Mouse (Mus musculus) stomach, embryonic 16.5 days (tissue): ENCODE measurements around the gene Olfr654. TPM values are rescaled to one million over a fixed set of nuclear protein-coding genes. Genes with fewer than 3 reads are reported as not detected.

Experiments
- ATAC-seq: fragments of 200-750 bp; cut with Nextera tagmentation; 2 replicates; pipeline ENCODE4 v1.8.0; 2017; ENCODE audit warnings: moderate number of reproducible peaks, moderate TSS enrichment; ENCODE audit not compliant: insufficient read depth, low FRiP score
- H3K27ac ChIP-seq: fragments of 300-500 bp; sonication (generic); 2 replicates; pipeline ENCODE4 v1.5.1; 2014; ENCODE audit warnings: low read length
- H3K27me3 ChIP-seq: fragments of 300-500 bp; sonication (generic); 2 replicates; pipeline ENCODE4 v1.6.1; 2014; ENCODE audit warnings: low read length, control low read depth, mixed read lengths; ENCODE audit not compliant: control insufficient read depth, insufficient read depth
- H3K36me3 ChIP-seq: fragments of 300-500 bp; sonication (generic); 2 replicates; pipeline ENCODE4 v1.6.1; 2014; ENCODE audit warnings: low read length; ENCODE audit not compliant: control insufficient read depth, insufficient read depth
- H3K4me1 ChIP-seq: fragments of 300-500 bp; sonication (generic); 2 replicates; pipeline ENCODE4 v1.6.1; 2014; ENCODE audit warnings: low read length, control low read depth, mixed read lengths; ENCODE audit not compliant: control insufficient read depth, insufficient read depth
- H3K4me2 ChIP-seq: fragments of 300-500 bp; sonication (generic); 2 replicates; pipeline ENCODE4 v1.6.1; 2014; ENCODE audit warnings: low read depth, low read length, mixed read lengths
- H3K4me3 ChIP-seq: fragments of 300-500 bp; sonication (generic); replicated peaks from 2 replicates; pipeline ENCODE4 v1.5.1; 2014; ENCODE audit warnings: mild to moderate bottlenecking, low read length
- H3K9ac ChIP-seq: fragments of 300-500 bp; sonication (generic); 2 replicates; pipeline ENCODE4 v1.6.1; 2014; ENCODE audit warnings: low read length
- H3K9me3 ChIP-seq: fragments of 300-500 bp; sonication (generic); replicated peaks from 2 replicates; pipeline ENCODE4 v1.6.1; 2016; ENCODE audit warnings: low read length, control low read depth; ENCODE audit not compliant: control insufficient read depth
- WGBS: fragments of 180-500 bp; shearing (Covaris S2); extraction: QIAGEN DNeasy Blood & Tissue Kit; methylation state at CpG from one replicate; pipeline ENCODE4 v1.1.7; 2014; 5-methylcytosine and 5-hydroxymethylcytosine counted together
- polyA plus RNA-seq: library from polyadenylated mRNA; unstranded; fragments of >200 nt; fragmentation: Nextera tagmentation; extraction: Ambion mirVana; gene quantifications from 2 replicates; pipeline ENCODE4 v1.2.1, GENCODE M21; 2015

Gene Olfr654
- polyA plus RNA-seq, 1 experiment from 2014 or later, result not detected

- no peaks in the 10 kb centered on the region for H3K27me3 ChIP-seq
- ATAC-seq, result no peak
- H3K27ac ChIP-seq, result no peak overlapping the region
- H3K9ac ChIP-seq, result no peak overlapping the region
- H3K36me3 ChIP-seq, result no peaks in the 10 kb centered on the region
- H3K4me2 ChIP-seq, result no peak overlapping the region
- H3K4me3 ChIP-seq, result no peak overlapping the region
- WGBS, result 4% methylated on average over 3 of the region's 3 CpGs
- H3K4me1 ChIP-seq, result no peaks in the 10 kb centered on the region
- no peaks in the 10 kb centered on the region for H3K9me3 ChIP-seq
Observed at GRCm38 (mm10) chr7:104603173-104603572, 16.3 kb downstream of the Olfr654 start.

DNA sequence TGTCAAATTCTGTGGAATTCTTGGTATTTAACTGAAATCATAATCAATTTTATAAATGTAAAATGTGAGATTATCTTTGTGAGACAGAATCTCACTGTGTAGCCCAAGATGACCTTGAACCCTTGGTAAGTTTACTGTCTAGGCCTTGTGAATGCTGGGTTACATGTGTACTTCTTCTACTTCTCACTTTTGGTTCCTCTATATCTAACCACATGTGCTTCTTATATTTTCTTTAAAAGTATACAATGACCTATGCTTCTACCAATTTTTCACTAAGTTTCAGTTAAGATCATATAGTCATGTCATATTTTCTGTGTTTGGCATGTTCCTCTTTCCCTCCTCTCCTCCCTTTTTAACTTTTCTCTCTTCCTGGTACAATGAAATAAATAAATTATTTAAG is 17.9 kb downstream of the Olfr654 start:
- Histone ChIP-seq H3K4me1 (no peaks in the 10 kb centered on the region), H3K9me3 (no peaks in the 10 kb centered on the region), H3K36me3 (no peaks in the 10 kb centered on the region), H3K4me3 (no peak overlapping the region), H3K27me3 (no peaks in the 10 kb centered on the region), H3K27ac (no peak overlapping the region), H3K9ac (no peak overlapping the region), H3K4me2 (no peak overlapping the region)
- no peak for ATAC-seq

DNA sequence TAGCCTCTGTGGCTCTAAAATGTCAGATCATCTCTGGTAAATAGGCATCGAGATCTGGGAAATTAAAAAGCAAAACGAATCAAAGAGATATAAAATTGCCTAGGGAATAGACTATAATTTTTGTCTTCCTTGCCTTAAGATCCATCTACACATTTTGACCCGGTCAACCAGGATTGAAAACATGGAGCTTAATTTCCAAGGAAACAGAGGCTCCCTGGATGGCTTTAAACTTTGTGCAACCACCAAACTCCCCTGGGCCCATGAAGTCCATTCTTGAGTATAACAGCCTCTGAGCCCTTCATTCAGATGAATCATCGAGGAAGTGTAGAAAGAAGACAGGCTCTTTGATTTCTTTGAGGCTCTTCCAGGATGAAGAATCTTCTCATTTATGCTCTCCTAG is 26.8 kb downstream of the Olfr654 start, which contains the start of gene Olfr656:
Olfr656 (plus strand) TSS at position 301 of the 400 bp plus-strand sequence.
- no peaks in the 10 kb centered on the region for H3K9me3 ChIP-seq
- 76% methylated on average over 4 of the region's 4 CpGs for WGBS
- H3K4me2 ChIP-seq, result no peak within 1 kb of the TSS
- no peak for ATAC-seq
- no peaks in the 10 kb centered on the region for H3K27me3 ChIP-seq
- no peaks in the 10 kb centered on the region for H3K36me3 ChIP-seq
- no peaks in the 10 kb centered on the region for H3K4me1 ChIP-seq
- no peak within 1 kb of the TSS for H3K27ac ChIP-seq
- no peak within 1 kb of the TSS for H3K4me3 ChIP-seq
- H3K9ac ChIP-seq, result no peak within 1 kb of the TSS

DNA sequence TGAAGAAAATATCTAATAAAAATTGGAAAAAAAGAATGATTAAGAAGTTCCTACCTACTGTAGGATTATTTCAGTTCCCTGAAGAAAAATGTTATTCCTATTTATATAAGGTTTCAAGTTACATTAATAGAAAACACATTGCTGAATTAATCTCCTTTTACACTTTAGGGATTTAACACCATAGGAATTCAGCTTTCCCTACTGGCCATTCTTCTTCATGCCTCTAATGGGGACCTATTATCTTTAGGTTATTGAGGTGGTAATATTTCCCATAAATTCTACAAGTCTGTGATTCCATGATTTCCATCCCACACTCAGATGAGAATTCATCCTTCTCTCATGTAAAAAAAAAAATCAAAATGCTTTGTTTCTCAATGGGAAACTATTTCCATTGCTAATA is 37.7 kb downstream of the Olfr654 start, which contains the start of gene Olfr657:
Olfr657 (plus strand) TSS at position 301 of the 400 bp plus-strand sequence.
- Histone ChIP-seq H3K4me3 (no peak within 1 kb of the TSS), H3K4me1 (no peaks in the 10 kb centered on the region), H3K9ac (no peak within 1 kb of the TSS), H3K27ac (no peak within 1 kb of the TSS), H3K9me3 (no peaks in the 10 kb centered on the region), H3K27me3 (no peaks in the 10 kb centered on the region), H3K36me3 (no peaks in the 10 kb centered on the region), H3K4me2 (no peak within 1 kb of the TSS)
- ATAC-seq, result no peak

Other genes starting within 250 kb of the Olfr654 start
- gene Trim12c, start 233.7 kb upstream of the Olfr654 start, polyA plus RNA-seq, result 2.8 TPM in 2 replicates
- 0.22 and 0.31 TPM in 2 replicates for gene Trim30b, start 217.1 kb upstream of the Olfr654 start, polyA plus RNA-seq
- gene Trim30c, start 186.2 kb upstream of the Olfr654 start, polyA plus RNA-seq, result 0.25 and 0.26 TPM in 2 replicates
- 1.8 and 2.4 TPM in 2 replicates for gene Trim30a, start 121.8 kb upstream of the Olfr654 start, polyA plus RNA-seq
- 0.62 and 1.1 TPM in 2 replicates for gene Trim30d, start 79.2 kb upstream of the Olfr654 start, polyA plus RNA-seq
- gene Olfr651, start 36.9 kb upstream of the Olfr654 start, polyA plus RNA-seq, result not detected in 2 replicates
- not detected in 2 replicates for gene Olfr652, start 26.1 kb upstream of the Olfr654 start, polyA plus RNA-seq
- gene Olfr653, start 9.7 kb upstream of the Olfr654 start, polyA plus RNA-seq, result not detected in 2 replicates
- not detected in 2 replicates for gene Olfr655, start 14.8 kb downstream of the Olfr654 start, polyA plus RNA-seq
- gene Olfr656, start 26.9 kb downstream of the Olfr654 start, polyA plus RNA-seq, result not detected in 2 replicates
- not detected in 2 replicates for gene Olfr657, start 37.8 kb downstream of the Olfr654 start, polyA plus RNA-seq
- not detected in 2 replicates for gene Olfr658, start 60.3 kb downstream of the Olfr654 start, polyA plus RNA-seq
- gene Olfr659, start 79.7 kb downstream of the Olfr654 start, polyA plus RNA-seq, result not detected in 2 replicates
- gene Olfr661, start 99.5 kb downstream of the Olfr654 start, polyA plus RNA-seq, result not detected in 2 replicates
- gene Usp17le, start 190.4 kb downstream of the Olfr654 start, polyA plus RNA-seq, result not detected in 2 replicates